Mouse (Mus musculus): ENCODE data around the gene Lrrk1.

DNA sequence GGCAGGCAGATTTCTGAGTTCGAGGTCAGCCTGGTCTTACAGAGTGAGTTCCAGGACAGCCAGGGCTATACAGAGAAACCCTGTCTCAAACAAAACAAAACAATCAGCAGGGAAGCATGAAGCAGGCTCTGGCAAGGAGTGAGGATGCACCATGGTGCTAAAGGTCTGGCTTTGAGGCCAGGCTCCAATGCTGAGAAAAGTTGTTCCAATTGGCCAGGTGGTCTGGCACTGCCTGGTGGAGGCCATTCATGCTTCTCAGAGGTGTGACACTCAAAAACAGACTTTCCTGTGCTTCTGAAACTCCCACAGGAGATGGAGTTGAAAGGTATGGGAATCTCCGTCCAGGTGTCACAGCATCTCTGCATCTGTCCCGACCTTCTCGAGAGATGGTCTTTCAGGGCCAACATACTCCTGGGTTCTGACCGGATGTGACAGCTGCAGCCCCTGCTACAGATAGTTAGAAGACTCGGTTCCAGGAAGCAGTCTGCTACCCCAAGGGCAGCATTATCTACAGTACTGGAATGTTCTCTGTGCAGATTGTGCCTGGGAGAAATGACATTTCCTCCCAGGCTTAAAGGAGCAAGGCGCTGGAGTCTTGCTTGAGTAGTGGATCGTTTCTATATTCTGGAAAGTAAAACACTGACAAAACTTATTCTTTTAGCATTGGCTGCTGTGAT, 134.0 kb downstream of the Lrrk1 start:
- TF ChIP-seq CTCF (IDR thresholded peaks at IDR 0.05; ENCODE audit: low read depth, low read length) (no peak), GATA1 (IDR thresholded peaks at IDR 0.05; ENCODE audit: borderline replicate concordance, low read length) (no peak), GATA2 (IDR thresholded peaks at IDR 0.05; ENCODE audit: borderline replicate concordance, low read depth, low read length) (no peak), TAL1 (conservative IDR thresholded peaks at IDR 0.05; ENCODE audit: low read depth, low read length) (no peak)

Measured in G1E (cell line).